Comparison of ENCODE assay signal across 11 mouse cellular contexts in the genomic region with DNA sequence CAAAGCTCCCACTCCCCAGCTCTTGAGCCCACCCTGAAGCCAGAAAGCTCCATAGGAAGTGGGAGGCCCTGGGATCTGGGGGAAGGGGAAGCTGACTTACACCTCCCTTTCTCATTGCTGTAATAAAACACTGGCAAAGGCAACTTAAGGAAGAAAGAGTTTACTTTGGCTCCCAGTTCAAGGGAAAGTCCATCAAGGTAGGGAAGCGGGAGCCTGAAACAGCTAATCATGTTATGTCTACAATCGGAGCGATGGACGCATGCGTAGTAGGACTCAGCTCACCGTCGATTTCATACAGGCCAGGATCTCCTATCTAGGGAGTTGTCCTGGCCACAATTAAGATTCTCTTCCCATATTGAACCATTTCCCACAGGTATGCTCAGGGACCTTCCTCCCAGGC. TPM values are rescaled to one million over a fixed set of nuclear protein-coding genes. Genes with fewer than 3 reads are reported as not detected.
DNase-seq lines count a peak whose midpoint lies in the region; ATAC-seq and TF ChIP-seq lines count a peak whose summit lies in the region.
"Had no signal": no experiment of that assay in that cellular context is flagged by ENCODE, and none has a peak within 500 bp of the region (broad histone marks: within the 10 kb centered on the region; RNA-seq: fewer than 3 reads in every experiment).

No protein-coding gene starts in this region.

- H3K9me3 ChIP-seq in heart, postnatal 0 days (replicated peaks; ENCODE audit: control insufficient read depth, low read length), result no peaks in the 10 kb centered on the region
- H3K9me3 ChIP-seq in midbrain, embryonic 16.5 days (replicated peaks; ENCODE audit: control insufficient read depth, low read length, poor library complexity, severe bottlenecking), result no peaks in the 10 kb centered on the region
- 0 out of 2 replicates have a peak, but pooled peaks cover 3% of the 10 kb centered on the region for H3K9me3 ChIP-seq in midbrain, embryonic 10.5 days (replicated peaks)
- no peaks in the 10 kb centered on the region for H3K9me3 ChIP-seq in lung, embryonic 15.5 days

- no peaks in the 10 kb centered on the region for H3K27me3 ChIP-seq in heart, postnatal 0 days (ENCODE audit: control insufficient read depth, insufficient read depth, low read length)
- no peaks in the 10 kb centered on the region for H3K27me3 ChIP-seq in midbrain, embryonic 16.5 days (ENCODE audit: control insufficient read depth, insufficient read depth, low read depth, low read length)
- no peaks in the 10 kb centered on the region for H3K27me3 ChIP-seq in midbrain, embryonic 10.5 days (ENCODE audit: low read depth, poor library complexity, severe bottlenecking)
- no peaks in the 10 kb centered on the region for H3K27me3 ChIP-seq in lung, embryonic 15.5 days
- no peaks in the 10 kb centered on the region for H3K27me3 ChIP-seq in thymus, adult 2 months (ENCODE audit: control insufficient read depth, insufficient read depth, low read length)
- H3K27me3 ChIP-seq: Patski had no signal

- no peak for DNase-seq in heart, postnatal 0 days (ENCODE audit: low spot score)
- DNase-seq in heart, postnatal 14 days, result no peak
- no peak for DNase-seq in midbrain, embryonic 10.5 days (ENCODE audit: low spot score)
- DNase-seq in layer of hippocampus, adult 9-11 months, result no peak
- DNase-seq in thymus, adult 2 months, result no peak
- DNase-seq: cerebellum, adult 8-10 months; liver; thymus, postnatal 36 days had no signal

- H3K4me1 ChIP-seq in heart, postnatal 0 days (ENCODE audit: control insufficient read depth, insufficient read depth), result peaks cover 26% of the 10 kb centered on the region
- H3K4me1 ChIP-seq in midbrain, embryonic 16.5 days (ENCODE audit: control insufficient read depth, insufficient read depth, low read length), result no peaks in the 10 kb centered on the region
- H3K4me1 ChIP-seq in midbrain, embryonic 10.5 days, result 0 out of 2 replicates have a peak, but pooled peaks cover 6% of the 10 kb centered on the region
- H3K4me1 ChIP-seq in lung, embryonic 15.5 days, result peaks cover 22% of the 10 kb centered on the region
- H3K4me1 ChIP-seq in thymus, adult 2 months (replicated peaks; ENCODE audit: control insufficient read depth, insufficient read depth, low read length), result no peaks in the 10 kb centered on the region; the same call in 1 of the 2 replicates

- no peak for TF ChIP-seq POLR2A in thymus, adult 2 months (IDR thresholded peaks at IDR 0.05; ENCODE audit: control insufficient read depth, extremely low read depth, insufficient read depth, low read length, poor library complexity)

- WGBS in heart, postnatal 0 days, result 74% methylated on average over 7 of the region's 7 CpGs
- 89% methylated on average over 7 of the region's 7 CpGs for WGBS in midbrain, embryonic 16.5 days
- 96% methylated on average over 7 of the region's 7 CpGs for WGBS in midbrain, embryonic 10.5 days
- 75% methylated on average over 7 of the region's 7 CpGs for WGBS in lung, embryonic 15.5 days
- WGBS in thymus, adult 2 months, result 95% methylated on average over 7 of the region's 7 CpGs

- peak overlapping the region; percentile 97 for H3K27ac ChIP-seq in heart, postnatal 0 days (ENCODE audit: low read depth)
- peak overlapping the region; percentile 54; the same call in 1 of the 2 replicates for H3K27ac ChIP-seq in midbrain, embryonic 16.5 days (ENCODE audit: low read length)
- no peak overlapping the region for H3K27ac ChIP-seq in midbrain, embryonic 10.5 days (replicated peaks)
- peak overlapping the region; percentile 92 for H3K27ac ChIP-seq in lung, embryonic 15.5 days
- no peak overlapping the region for H3K27ac ChIP-seq in thymus, adult 2 months (ENCODE audit: control insufficient read depth, insufficient read depth, low read length)

- no peak for ATAC-seq in heart, postnatal 0 days (ENCODE audit: insufficient read depth, low read depth)
- no peak for ATAC-seq in midbrain, embryonic 16.5 days
- ATAC-seq in lung, embryonic 15.5 days (ENCODE audit: borderline replicate concordance, extremely low read depth, low FRiP score, low TSS enrichment), result no peak

- intact Hi-C loops in heart, postnatal 14 days (cut with DNase I), result loop anchor here (2.0 kb wide), 1 partner anchor 38 kb away; the partner anchor contains the start of gene Dhrs3

- TF ChIP-seq EP300 in heart, postnatal 0 days (IDR thresholded peaks at IDR 0.05; ENCODE audit: low read depth), result no peak

- H3K36me3 ChIP-seq in heart, postnatal 0 days (replicated peaks; ENCODE audit: control insufficient read depth, insufficient read depth, low read length), result peaks cover 10% of the 10 kb centered on the region; the same call in 1 of the 2 replicates
- H3K36me3 ChIP-seq in midbrain, embryonic 16.5 days (ENCODE audit: control insufficient read depth, insufficient read depth, low read length), result no peaks in the 10 kb centered on the region
- H3K36me3 ChIP-seq in midbrain, embryonic 10.5 days, result no peaks in the 10 kb centered on the region
- peaks cover 8% of the 10 kb centered on the region; the same call in 1 of the 2 replicates for H3K36me3 ChIP-seq in lung, embryonic 15.5 days
- H3K36me3 ChIP-seq in thymus, adult 2 months (ENCODE audit: control insufficient read depth, insufficient read depth, low read length), result peaks cover 21% of the 10 kb centered on the region

- no peak overlapping the region for H3K4me2 ChIP-seq in heart, postnatal 0 days (ENCODE audit: low read depth, low read length)
- no peak overlapping the region for H3K4me2 ChIP-seq in midbrain, embryonic 16.5 days (ENCODE audit: low read length)
- H3K4me2 ChIP-seq in lung, embryonic 15.5 days, result no peak overlapping the region

- H3K9ac ChIP-seq in heart, postnatal 0 days (replicated peaks; ENCODE audit: low read depth, low read length), result no peak overlapping the region
- H3K9ac ChIP-seq in midbrain, embryonic 16.5 days (ENCODE audit: low read depth, low read length), result no peak overlapping the region
- H3K9ac ChIP-seq in lung, embryonic 15.5 days, result no peak overlapping the region

- no peak overlapping the region for H3K4me3 ChIP-seq in heart, postnatal 0 days (ENCODE audit: low read depth, low read length)
- H3K4me3 ChIP-seq in midbrain, embryonic 16.5 days (ENCODE audit: low read depth, low read length), result no peak overlapping the region
- no peak overlapping the region for H3K4me3 ChIP-seq in midbrain, embryonic 10.5 days
- no peak overlapping the region for H3K4me3 ChIP-seq in lung, embryonic 15.5 days
- H3K4me3 ChIP-seq in thymus, adult 2 months (ENCODE audit: control insufficient read depth, insufficient read depth, low read length), result no peak overlapping the region

- no peak for TF ChIP-seq CTCF in heart, postnatal 0 days (IDR thresholded peaks at IDR 0.05; ENCODE audit: low read depth)
- TF ChIP-seq CTCF in thymus, adult 2 months (IDR thresholded peaks at IDR 0.05; ENCODE audit: borderline replicate concordance, control insufficient read depth, extremely low read depth, insufficient read depth, low read length, poor library complexity), result no peak

RNA-seq across cellular contexts. Expression of gene Dhrs3, which starts 38.5 kb away (rescaled TPM):
- total RNA-seq in heart, postnatal 0 days (2014; rRNA removed; ENCODE audit: low replicate concordance), result 17.3 and 45.0 TPM in 2 replicates
- polyA plus RNA-seq in heart, postnatal 0 days (2015; fragmentation: Nextera tagmentation; extraction: Ambion mirVana), result 39.0 and 46.6 TPM in 2 replicates
- total RNA-seq in heart, postnatal 14 days (2021), result 100 to 1,000 TPM; 102 to 105 TPM
- polyA plus RNA-seq in midbrain, embryonic 16.5 days (2015; fragmentation: Nextera tagmentation; extraction: Ambion mirVana), result 27.4 and 41.6 TPM in 2 replicates
- polyA plus RNA-seq in midbrain, embryonic 10.5 days (2016; fragmentation: Nextera tagmentation; extraction: Ambion mirVana), result 7.0 and 8.6 TPM in 2 replicates
- 51.6 and 53.0 TPM in 2 replicates for polyA plus RNA-seq in lung, embryonic 15.5 days (2015; fragmentation: Nextera tagmentation; extraction: Ambion mirVana)
- polyA plus RNA-seq in thymus, adult 2 months (2012; rRNA removed), result 224 and 227 TPM in 2 replicates

Comparison
In these comparisons a context has a peak if more than half of its experiments do, and no peak if none do; other contexts are left out.
1. H3K27ac ChIP-seq: peak in heart, postnatal 0 days (single experiment), midbrain, embryonic 16.5 days (single experiment) and lung, embryonic 15.5 days (single experiment); none in midbrain, embryonic 10.5 days (single experiment) and thymus, adult 2 months (single experiment).